Mouse (Mus musculus): Measurements from ENCODE around the gene Tmc6. TPM values are rescaled to one million over a fixed set of nuclear protein-coding genes. Genes with fewer than 3 reads are reported as not detected.
A peak's percentile ranks its signal among the peaks of the same experiment; 100 is the strongest.

Gene Tmc6
- total RNA-seq, 2 experiments from 2014 or later: 5.5 to 5.9 TPM

GRCm38 (mm10) chr11:117760374-117761119 lies 21.5 kb downstream of the Tmc6 start:
- no peak for DNase-seq (ENCODE audit: low spot score in 2 of 2)

- no peak for DNase-seq (ENCODE audit: low spot score in 2 of 2)
Measured at GRCm38 (mm10) chr11:117759267-117759666, 22.7 kb downstream of the Tmc6 start.

GRCm38 (mm10) chr11:117755891-117756290 lies 26.1 kb downstream of the Tmc6 start:
- no peak for DNase-seq (ENCODE audit: low spot score in 2 of 2)

- no peak for DNase-seq (ENCODE audit: low spot score in 2 of 2)
Measured at GRCm38 (mm10) chr11:117751544-117751943, 30.5 kb downstream of the Tmc6 start.

- DNase-seq (ENCODE audit: low spot score in 2 of 2): peak; percentile 60 to 69
Measured at GRCm38 (mm10) chr11:117749414-117749813, 32.6 kb downstream of the Tmc6 start.

GRCm38 (mm10) chr11:117748628-117749027 lies 33.4 kb downstream of the Tmc6 start:
- DNase-seq (ENCODE audit: low spot score in 2 of 2): no peak

- DNase-seq (ENCODE audit: low spot score in 2 of 2): no peak
Measured at GRCm38 (mm10) chr11:117743454-117744030, 38.5 kb downstream of the Tmc6 start.

- DNase-seq (ENCODE audit: low spot score in 2 of 2): no peak
Measured at GRCm38 (mm10) chr11:117742715-117743114, 39.3 kb downstream of the Tmc6 start.

- no peak for DNase-seq (ENCODE audit: low spot score in 2 of 2)
Measured at GRCm38 (mm10) chr11:117742243-117742642, 39.8 kb downstream of the Tmc6 start.

GRCm38 (mm10) chr11:117741128-117741527 lies 40.9 kb downstream of the Tmc6 start:
- DNase-seq (ENCODE audit: low spot score in 2 of 2): no peak

- no peak for DNase-seq (ENCODE audit: low spot score in 2 of 2)
Measured at GRCm38 (mm10) chr11:117738123-117738522, 43.9 kb downstream of the Tmc6 start.

- DNase-seq (ENCODE audit: low spot score in 2 of 2): no peak
Measured at GRCm38 (mm10) chr11:117736037-117736689, 45.8 kb downstream of the Tmc6 start.

GRCm38 (mm10) chr11:117731470-117731869 lies 50.5 kb downstream of the Tmc6 start:
- no peak for DNase-seq (ENCODE audit: low spot score in 2 of 2)

- DNase-seq (ENCODE audit: low spot score in 2 of 2): no peak
Measured at GRCm38 (mm10) chr11:117730490-117730838, 51.5 kb downstream of the Tmc6 start.

- DNase-seq (ENCODE audit: low spot score in 2 of 2): no peak
Measured at GRCm38 (mm10) chr11:117729798-117730489, 52.1 kb downstream of the Tmc6 start.

- DNase-seq (ENCODE audit: low spot score in 2 of 2): no peak
Measured at GRCm38 (mm10) chr11:117729341-117729740, 52.7 kb downstream of the Tmc6 start.

- DNase-seq (ENCODE audit: low spot score in 2 of 2): no peak
Measured at GRCm38 (mm10) chr11:117728841-117729240, 53.2 kb downstream of the Tmc6 start.

- no peak for DNase-seq (ENCODE audit: low spot score in 2 of 2)
Measured at GRCm38 (mm10) chr11:117728245-117728644, 53.8 kb downstream of the Tmc6 start.

- no peak for DNase-seq (ENCODE audit: low spot score in 2 of 2)
Measured at GRCm38 (mm10) chr11:117727031-117727430, 55.0 kb downstream of the Tmc6 start.

- DNase-seq (ENCODE audit: low spot score in 2 of 2): no peak
Measured at GRCm38 (mm10) chr11:117724604-117725301, 57.2 kb downstream of the Tmc6 start.

GRCm38 (mm10) chr11:117718838-117719237 lies 63.2 kb downstream of the Tmc6 start:
- no peak for DNase-seq (ENCODE audit: low spot score in 2 of 2)
